Mouse (Mus musculus): ENCODE results near the gene Camta1.

Camta1 gene

GRCm38 (mm10) chr4:151180394-151180902 lies 681.2 kb downstream of the Camta1 start:
- no peak for DNase-seq

- DNase-seq: no peak
Measured at GRCm38 (mm10) chr4:151179639-151180038, 682.0 kb downstream of the Camta1 start.

GRCm38 (mm10) chr4:151178970-151179378 lies 682.7 kb downstream of the Camta1 start:
- DNase-seq: no peak

GRCm38 (mm10) chr4:151172526-151172925 lies 689.1 kb downstream of the Camta1 start:
- no peak for DNase-seq

- no peak for DNase-seq
Measured at GRCm38 (mm10) chr4:151171117-151171516, 690.6 kb downstream of the Camta1 start.

- DNase-seq: no peak
Measured at GRCm38 (mm10) chr4:151170658-151171057, 691.0 kb downstream of the Camta1 start.

- DNase-seq: no peak
Measured at GRCm38 (mm10) chr4:151166969-151167368, 694.7 kb downstream of the Camta1 start.

GRCm38 (mm10) chr4:151165539-151165938 lies 696.1 kb downstream of the Camta1 start:
- peak; percentile 71 for DNase-seq

GRCm38 (mm10) chr4:151164309-151164708 lies 697.4 kb downstream of the Camta1 start:
- no peak for DNase-seq

GRCm38 (mm10) chr4:151161869-151162268 lies 699.8 kb downstream of the Camta1 start:
- DNase-seq: no peak

GRCm38 (mm10) chr4:151160932-151161331 lies 700.7 kb downstream of the Camta1 start:
- DNase-seq: no peak

- no peak for DNase-seq
Measured at GRCm38 (mm10) chr4:151160476-151160875, 701.2 kb downstream of the Camta1 start.

- no peak for DNase-seq
Measured at GRCm38 (mm10) chr4:151158250-151158649, 703.4 kb downstream of the Camta1 start.

- peak; percentile 36 for DNase-seq
Measured at GRCm38 (mm10) chr4:151156904-151157303, 704.8 kb downstream of the Camta1 start.

GRCm38 (mm10) chr4:151155587-151155986 lies 706.1 kb downstream of the Camta1 start:
- no peak for DNase-seq

GRCm38 (mm10) chr4:151154306-151154705 lies 707.4 kb downstream of the Camta1 start:
- DNase-seq: no peak

- no peak for DNase-seq
Measured at GRCm38 (mm10) chr4:151152010-151152409, 709.7 kb downstream of the Camta1 start.

GRCm38 (mm10) chr4:151150842-151151241 lies 710.8 kb downstream of the Camta1 start:
- no peak for DNase-seq

- DNase-seq: no peak
Measured at GRCm38 (mm10) chr4:151150115-151150514, 711.6 kb downstream of the Camta1 start.

GRCm38 (mm10) chr4:151147541-151147940 lies 714.1 kb downstream of the Camta1 start:
- no peak for DNase-seq

GRCm38 (mm10) chr4:151144121-151144520 lies 717.6 kb downstream of the Camta1 start:
- no peak for DNase-seq

- DNase-seq: peak; percentile 83
Measured at GRCm38 (mm10) chr4:151141196-151141880, 720.3 kb downstream of the Camta1 start.

GRCm38 (mm10) chr4:151140368-151140982 lies 721.2 kb downstream of the Camta1 start:
- no peak for DNase-seq

All from kidney, adult 11 months (tissue).